Mouse (Mus musculus) adrenal gland, postnatal 36 days (tissue): ENCODE measurements around the gene Txnrd3. TPM values are rescaled to one million over a fixed set of nuclear protein-coding genes. Genes with fewer than 3 reads are reported as not detected.

Experiments
- DNase-seq, 2 experiments: peaks; one replicate each; pipeline ENCODE4 v3.0.0; 2021; ENCODE audit warnings: mixed read lengths in 1 of 2
- total RNA-seq, 2 experiments: library from RNA; stranded (reverse); gene quantifications; 2 replicates each; pipeline ENCODE4 v1.2.3; 2021

The Txnrd3 gene
- total RNA-seq, 2 experiments from 2014 or later: 9.4 to 15.5 TPM

DNA sequence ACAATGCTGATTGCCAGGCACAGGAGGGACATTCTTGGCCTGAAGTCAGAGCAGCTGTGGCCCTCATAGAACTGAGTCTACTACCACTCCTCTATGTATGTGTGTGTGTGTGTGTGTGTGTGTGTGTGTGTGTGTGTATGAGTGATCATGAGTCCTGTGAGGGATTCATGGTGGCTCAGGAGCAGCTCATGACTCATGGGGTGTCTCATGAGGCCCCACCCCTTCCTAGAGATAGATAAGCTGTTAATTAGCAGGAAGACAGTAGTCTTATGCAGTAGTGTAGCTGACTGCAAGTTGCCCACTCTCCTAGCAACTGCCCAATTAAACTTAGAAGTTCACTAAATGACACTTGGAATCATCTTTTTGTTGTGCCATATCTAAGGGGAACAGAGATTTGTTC, 8.0 kb downstream of the Txnrd3 start:
- no peak for DNase-seq

DNA sequence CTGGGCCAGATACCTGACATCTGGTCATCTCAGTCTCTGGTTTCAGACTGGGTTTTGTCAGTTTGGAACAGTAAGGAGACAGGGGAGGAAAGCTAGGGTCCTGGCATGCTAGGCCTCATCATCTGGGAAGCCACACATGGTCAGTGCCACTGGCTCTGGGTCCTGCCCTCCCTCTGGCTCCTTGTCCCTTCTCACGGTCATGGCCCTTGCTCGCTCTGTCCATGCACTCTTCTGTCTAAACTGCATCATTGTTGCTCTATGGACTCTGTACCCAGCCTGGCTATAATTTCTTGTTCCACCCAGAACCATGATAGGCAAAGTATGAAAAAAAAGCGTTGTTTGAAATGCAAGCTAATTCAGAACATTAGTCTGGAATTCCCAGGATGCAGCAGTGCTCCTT, 11.2 kb downstream of the Txnrd3 start:
- DNase-seq: no peak

DNA sequence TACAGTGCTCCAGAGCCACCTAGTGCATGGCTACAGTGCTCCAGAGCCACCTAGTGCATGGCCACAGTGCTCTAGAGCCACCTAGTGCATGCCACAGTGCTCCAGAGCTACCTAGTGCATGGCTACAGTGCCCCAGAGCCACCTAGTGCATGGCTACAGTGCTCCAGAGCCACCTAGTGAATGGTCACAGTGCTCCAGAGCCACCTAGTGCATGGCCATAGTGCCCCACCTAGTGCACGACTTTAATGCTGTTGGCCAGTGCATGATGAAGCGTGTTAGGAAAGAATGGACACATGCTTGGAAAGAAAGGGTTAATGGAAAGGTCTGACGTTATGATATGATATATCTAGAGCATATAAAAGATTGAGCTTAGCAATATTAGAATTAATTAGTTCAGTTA, 14.6 kb downstream of the Txnrd3 start:
- DNase-seq: no peak

DNA sequence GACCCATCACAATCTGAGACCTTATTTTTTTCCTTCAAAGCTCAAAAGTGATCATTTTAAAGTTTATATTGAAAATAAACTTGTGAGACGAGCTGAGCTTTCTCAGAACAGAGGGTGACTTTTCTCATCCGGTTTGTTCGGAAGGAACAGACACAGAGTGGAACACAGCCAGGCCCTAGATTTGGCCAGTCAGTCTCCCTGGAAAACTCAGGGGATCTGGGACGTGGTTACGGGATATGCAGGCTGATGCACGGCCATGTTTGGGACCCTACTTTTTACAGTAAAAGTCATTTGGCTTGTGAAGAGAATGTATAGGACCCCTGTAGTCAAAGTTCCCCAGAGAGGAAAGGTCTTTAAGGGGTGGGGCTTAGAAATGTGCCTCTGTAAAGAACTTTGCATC, 15.1 kb downstream of the Txnrd3 start:
- DNase-seq: no peak

DNA sequence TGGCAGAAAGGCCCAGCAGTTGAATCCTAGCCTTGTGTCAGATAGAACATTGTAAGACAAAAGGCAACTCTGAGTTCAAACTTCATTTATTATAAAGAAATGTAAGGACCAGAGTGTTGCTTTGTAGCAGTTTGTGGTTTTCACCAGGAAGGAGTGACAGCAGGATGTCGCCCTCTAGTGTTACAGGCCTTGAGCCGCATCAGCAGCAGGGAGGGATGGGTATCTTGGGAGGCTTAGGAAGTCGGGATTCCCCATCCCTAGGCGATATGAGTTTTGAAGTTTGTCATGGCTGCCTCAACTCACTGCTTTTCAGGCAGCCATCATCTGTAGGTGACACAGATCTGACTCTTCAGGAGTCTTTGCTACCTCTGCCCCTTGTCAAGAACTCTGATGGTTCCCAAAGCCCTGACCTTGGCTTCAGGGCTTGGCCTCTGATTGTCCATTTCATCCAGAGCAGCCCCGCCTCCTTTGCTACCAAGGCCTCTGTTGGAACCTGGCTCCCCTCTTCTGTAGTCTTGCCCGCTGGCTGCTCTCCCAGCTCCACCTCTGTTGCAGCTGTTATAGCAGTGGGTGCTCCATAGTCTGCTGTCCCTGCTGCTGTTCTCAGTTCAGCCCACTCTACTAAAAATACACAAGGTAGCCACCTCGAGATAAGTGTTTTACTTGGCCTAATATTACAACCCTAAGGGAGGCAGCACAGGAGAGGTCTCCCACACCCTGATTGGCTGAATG, 16.1 kb downstream of the Txnrd3 start:
- peak; percentile 36 to 48 for DNase-seq

DNA sequence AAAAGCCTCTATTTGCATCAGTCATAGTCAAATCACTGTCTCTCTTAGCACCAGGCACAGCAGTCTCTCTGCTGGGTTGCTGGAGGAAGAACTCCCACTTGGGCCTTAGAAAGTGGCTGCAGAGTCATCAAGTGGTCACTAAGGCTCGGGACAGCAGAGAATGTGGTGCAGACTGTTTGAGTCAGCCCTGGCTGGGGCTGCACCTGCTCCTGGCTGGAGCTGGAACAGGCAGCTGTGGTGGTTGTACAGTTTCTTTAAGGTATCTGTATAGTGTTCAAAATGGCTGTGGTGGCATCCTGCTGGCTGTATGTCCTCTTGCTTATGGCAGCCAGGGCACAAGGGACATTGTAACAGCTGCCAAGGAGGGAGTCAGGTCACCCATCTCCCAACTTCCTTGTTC, 16.7 kb downstream of the Txnrd3 start:
- no peak for DNase-seq

DNA sequence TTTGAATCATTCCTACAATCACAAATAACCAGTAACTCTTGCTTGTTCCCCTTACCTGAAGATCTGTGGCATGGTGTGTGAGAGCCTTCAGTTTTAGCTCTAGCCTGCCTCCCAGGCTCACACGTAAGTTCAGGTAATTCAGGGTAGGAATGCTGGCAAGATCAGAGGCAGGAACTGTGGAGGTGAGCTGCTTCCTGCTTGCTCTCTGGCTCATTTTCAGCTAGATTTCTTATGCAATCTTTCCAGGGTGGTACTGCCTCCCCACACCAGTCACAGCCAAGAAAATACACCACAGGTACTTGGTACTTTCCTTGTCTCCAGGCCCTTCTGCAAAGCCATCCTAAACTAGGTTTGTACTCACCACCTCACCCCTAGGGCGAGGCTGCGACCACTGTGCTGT, 18.7 kb downstream of the Txnrd3 start:
- DNase-seq: no peak

DNA sequence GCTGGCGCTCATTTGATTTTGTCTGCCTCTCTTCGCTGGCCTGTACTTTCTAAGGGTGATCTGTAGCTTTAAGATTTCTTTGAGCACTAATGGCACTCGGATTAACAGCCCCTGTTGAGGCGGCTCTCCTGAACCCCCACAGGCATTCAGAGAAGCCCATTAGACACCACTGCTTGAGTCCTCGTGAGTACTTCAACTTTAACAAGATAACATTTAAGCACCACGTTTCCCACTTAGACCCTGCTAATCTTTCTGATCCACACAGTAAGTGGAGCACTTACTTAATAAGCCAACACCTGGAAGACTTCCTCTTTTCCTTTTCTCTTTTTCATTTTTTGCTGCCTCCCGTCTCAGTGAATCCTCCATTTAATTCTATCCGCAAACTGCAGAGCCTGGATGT, 21.4 kb downstream of the Txnrd3 start:
- no peak for DNase-seq

DNA sequence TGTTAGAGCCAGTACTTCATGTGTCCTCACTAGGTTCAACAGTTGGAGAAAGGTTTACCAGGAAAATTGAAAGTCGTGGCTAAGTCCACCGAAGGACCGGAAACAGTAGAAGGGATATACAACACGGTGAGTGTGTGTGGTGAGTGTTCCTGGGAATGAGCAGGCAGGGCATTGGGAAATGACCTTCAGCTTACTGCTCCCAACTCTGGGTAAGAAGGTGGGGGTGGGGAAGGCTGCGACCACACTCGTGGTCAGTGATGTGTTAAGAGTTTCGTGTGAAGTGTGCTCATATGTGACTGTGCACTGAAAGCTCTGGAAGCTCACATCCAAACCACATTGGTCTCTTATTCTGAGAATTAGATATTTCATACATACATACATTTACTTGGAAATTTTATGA, 21.9 kb downstream of the Txnrd3 start:
- no peak for DNase-seq

DNA sequence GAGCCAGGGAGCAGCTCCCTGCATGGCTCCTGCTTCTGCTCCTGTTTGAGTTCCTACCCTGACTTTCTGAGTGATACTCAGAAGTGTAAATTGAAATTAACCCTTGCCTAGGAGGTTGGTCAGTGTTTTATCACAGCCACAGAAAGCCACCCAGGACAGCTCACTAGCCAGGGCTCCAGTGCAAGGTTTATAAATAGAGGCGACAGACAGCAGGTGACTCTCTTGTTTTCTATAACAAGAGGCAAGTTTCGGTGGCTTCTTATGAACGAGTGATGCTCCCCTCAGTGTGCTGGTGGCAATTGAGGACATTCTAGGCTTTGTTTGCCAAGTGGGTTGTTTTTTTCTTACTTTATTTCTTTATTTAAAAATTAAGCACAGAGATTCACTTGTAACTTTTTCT, 23.2 kb downstream of the Txnrd3 start:
- no peak for DNase-seq

DNA sequence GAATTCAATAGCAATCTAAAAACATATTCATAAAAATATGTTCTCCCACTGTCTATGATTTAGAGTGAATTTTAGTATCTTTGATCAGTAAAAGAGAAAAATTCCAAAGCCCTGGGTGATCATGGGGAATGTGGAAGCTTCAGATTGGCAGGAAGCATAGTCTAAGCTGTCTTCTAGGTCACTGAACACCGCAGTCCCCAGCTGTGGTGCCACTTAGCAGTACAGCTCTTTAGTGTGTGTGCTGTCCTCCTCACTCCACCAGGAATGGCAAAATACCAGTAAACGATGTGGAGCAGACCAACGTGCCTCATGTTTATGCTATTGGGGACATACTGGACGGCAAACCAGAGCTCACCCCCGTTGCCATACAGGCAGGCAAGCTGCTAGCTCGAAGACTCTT, 25.8 kb downstream of the Txnrd3 start:
- DNase-seq: no peak

DNA sequence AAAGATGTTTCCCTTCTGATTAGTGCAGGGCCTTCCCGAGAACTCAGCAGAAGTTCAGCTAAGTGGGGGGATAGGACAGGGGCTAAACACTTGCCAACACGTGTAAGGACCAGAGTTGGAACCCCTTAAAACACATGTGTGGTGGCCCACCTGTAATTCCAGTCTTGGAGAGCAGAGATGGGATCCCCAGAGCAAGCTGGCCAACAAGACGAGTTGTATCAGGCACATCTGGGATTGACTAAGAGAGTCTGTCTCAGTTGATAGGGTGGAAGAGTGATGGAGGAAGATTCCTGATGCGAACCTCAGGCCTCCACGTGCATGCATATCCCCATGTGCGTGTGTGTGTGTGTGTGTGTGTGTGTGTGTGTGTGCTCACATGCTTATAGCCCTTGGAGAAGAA, 27.6 kb downstream of the Txnrd3 start:
- no peak for DNase-seq

DNA sequence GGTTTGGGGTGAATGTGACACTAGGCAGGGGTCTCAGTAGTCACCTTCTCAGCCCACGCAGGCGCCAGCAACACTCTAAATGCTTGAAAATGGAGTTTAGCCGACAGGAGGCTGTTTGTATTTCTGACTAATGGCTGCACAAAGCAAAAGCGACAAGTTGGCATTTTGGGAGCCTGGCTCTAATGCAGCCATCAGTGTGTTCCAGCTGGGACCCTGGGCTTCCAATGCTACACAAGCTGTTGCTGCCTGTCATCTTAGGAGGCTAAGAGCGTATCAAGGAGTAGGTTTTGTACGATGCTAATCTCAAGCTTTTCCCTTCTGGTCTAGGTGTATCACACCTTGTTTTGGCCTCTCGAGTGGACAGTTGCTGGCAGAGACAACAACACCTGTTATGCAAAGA, 28.9 kb downstream of the Txnrd3 start:
- DNase-seq: no peak

DNA sequence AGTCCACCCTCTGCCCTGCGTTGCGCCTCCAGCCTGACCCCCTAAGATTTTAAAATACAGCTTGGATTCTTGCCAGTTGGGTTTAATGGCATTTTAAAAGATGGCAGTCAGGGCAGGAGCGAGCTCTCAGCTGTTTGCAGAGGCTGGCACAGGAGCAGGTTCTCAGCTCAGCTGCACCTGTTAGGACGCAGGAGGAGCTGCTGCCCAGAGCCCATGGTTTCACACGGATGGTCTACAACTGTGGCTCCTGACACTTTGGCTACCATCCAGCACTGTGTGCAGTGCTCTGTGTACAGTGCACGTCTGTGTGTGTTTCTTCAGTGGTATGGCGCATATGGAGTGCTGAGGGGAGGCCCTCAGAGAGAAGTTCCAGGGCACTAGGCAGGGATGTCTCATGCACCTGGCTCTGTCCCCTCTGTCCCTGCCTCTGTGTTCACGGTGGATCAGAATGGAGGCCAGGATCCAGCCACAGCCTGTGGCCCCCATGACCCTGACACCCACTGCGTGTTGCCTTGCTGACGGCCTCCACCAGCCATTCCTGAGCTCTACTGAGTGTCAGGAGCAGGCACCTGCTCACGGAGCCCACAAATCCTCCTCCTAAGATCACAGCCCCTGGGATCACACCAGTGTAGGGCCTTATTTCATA, 29.5 kb downstream of the Txnrd3 start:
- DNase-seq: no peak

DNA sequence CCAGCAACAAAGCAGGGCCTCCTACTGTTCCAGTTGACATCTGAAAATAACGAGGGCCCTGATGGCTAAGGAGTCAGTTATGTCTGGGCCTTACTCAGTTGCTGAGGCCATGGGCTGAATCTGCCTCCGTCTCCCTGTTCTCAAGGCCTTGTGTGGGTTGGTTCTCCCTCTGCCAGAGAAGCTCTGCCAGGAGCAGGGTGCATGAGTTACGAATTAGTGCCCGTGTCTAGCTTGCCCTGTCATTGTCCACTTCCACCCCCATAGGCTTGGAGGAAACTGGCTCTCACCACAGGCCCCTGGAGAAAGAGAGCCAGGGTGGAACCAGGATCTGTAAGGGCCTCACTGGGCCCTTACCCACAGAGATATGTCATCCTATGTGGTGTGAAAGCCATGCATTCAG, 34.7 kb downstream of the Txnrd3 start:
- no peak for DNase-seq

DNA sequence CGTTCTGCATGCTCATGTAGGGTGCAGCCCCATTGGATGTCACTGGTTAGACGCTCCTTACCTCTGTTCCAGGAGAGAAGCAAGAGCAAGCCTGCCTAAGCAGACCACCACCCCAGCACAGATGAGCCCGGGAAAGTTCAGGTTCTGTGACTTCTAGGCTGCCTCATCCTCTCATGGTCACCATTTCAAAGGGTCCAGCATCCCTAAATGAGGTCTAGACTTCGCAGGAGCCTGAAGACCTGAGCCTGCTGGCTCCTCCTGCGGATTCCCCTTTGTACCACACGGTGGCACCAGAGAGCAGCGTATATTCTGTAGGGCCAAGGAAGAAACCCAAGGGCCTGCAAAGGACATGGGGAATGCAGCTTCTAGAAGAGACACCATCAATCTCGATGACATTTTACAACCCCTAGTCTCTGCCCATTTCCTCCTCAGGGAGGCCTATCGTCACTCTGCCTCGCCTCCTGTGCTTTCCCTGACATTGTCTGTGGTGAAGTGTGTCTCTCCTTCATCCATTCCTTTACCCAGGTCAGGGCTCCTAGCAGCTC, 35.6 kb downstream of the Txnrd3 start:
- DNase-seq: peak; percentile 67 to 72

DNA sequence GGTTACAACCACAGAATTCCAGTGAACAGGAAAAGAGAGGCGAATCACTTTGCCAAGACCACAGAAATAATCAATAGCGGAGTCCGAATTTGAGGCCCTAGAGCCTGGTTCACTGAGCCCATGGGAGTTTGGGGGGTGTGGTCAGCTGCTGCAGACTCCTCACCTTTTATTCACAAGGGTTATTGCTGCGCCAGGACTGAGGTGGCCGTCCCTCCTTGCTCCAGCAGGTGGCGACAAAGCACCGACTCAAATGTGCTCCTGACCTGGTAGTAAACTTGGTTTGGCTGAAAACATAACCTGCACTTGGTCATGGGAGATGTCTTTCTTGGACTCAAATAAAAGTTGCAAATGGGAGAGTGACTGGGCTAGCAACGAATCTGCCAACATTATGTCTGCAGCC, 36.4 kb downstream of the Txnrd3 start:
- peak; percentile 81 to 85 for DNase-seq

DNA sequence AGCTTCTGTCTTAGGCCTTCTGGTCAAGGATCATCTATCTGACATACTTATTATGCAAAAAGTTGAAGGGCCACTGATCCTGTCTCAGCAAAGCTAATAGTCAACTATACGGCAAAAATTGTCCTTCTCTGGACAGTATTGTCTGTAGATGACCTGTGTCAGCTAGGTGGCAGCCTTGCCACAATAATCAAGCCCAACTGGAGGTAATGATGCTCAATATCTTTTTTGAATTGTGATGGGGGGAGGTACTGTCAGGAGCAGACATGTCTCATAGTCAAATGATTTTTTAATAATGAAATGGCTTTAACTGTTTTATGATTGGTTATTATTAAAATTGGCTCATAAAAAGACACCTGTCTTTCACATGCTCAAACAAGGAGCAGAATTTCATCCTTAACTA, 40.4 kb downstream of the Txnrd3 start:
- DNase-seq: no peak

DNA sequence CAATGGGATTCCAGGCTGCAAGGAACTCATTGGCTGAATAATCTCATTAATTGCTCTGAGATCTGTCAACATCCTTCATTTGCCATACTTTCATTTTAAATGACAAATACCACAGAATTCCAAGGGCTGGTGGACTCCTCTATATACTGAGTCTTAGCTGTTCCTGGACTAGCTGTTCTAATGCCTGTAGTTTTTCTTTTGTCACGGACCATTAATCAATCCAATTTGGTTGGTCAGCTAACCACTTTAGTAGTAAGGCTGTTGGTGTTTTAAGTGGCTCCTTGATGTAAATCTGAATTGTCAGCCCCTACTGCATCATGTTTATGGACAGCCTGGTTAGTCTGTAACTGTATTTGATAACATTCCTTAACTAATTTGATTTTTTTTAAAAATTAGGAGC, 43.3 kb downstream of the Txnrd3 start:
- no peak for DNase-seq

DNA sequence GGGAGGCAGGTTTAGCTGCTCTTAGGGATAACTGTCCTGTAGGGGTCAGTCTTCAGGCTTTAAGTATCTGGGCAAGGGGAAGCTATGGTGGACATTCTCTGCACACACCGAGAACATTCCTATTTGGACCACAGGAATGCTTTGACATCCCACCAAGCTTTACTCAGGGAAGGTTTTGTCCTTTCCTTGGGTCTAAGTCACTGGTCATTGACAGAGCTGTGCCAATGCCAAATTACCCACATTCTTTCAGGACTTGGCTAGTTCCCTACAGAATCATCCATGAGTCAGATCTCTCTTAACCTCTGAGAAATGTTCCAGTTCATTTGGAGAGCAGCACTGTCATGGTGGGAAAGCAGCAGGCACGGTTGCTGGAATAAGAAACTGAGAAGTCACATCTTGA, 62.8 kb downstream of the Txnrd3 start:
- DNase-seq: peak; percentile 30 to 50

DNA sequence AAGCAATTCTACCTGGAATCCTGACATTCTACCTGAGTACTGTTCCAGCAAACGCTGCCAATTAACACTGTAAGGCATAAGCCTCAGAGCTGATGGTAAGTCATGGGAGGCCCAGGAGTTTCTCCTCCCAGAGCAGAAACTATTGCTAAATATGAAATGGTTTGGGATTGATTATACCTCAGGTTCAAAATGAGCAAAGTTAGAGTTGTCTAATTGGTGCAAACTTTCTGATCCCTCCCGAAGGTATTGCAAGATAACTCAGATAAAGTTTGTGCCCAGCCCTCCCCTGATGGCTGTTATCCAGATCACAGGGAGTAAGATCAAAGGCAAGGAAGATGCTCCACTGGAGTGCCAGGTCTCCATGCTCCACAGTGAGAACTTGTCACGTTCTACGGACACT, 63.5 kb downstream of the Txnrd3 start, which contains the start of gene Vmn1r40:
TSS of gene Vmn1r40 (plus strand) at position 301 of the 400 bp plus-strand sequence.
- DNase-seq: no peak

DNA sequence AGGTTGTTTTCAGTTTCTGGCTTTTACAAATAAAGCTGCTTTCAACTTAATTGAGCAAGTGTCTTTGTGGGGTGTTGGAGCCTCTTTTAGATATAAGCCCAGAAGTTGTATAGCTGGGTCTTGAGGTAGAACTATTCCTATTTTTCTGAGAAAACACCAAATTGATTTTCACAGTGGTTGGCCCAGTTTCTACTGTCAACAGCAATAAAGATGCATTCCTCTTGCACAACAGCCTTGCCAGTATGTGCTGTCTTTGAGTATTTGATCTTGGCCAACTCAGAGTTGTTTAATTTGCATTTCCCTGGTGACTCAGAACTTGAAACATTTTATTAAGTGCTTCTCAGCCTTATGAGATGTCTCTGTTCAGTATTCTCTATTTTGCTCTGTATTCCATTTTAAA, 74.3 kb downstream of the Txnrd3 start:
- no peak for DNase-seq
